Mouse (Mus musculus): ENCODE measurements around the gene Nek1.

Nek1 gene

GRCm38 (mm10) chr8:61156406-61156805, 163.4 kb downstream of the Nek1 start:
- DNase-seq (ENCODE audit: inconsistent age in 2 of 2, low spot score in 1 of 2) = no peak

DNA sequence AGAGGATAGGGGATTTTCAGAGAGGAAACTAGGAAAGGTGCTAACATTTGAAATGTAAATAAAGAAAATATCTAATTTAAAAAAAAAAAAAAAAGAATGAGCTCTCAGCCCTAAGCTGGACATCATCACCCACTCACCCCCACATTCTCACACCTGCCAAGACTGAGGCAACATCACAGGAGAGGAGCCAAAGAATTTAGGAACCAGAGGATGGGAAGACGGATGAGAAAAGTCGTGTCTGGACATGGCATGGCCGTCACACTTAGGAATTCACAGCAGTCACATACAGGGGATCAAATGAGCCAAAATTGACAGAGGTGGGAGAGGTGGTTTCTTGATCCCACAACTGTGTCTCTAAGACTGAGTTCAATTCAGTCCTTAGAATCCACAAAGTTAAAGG, 165.5 kb downstream of the Nek1 start:
- DNase-seq (ENCODE audit: inconsistent age in 2 of 2, low spot score in 1 of 2) = no peak

DNA sequence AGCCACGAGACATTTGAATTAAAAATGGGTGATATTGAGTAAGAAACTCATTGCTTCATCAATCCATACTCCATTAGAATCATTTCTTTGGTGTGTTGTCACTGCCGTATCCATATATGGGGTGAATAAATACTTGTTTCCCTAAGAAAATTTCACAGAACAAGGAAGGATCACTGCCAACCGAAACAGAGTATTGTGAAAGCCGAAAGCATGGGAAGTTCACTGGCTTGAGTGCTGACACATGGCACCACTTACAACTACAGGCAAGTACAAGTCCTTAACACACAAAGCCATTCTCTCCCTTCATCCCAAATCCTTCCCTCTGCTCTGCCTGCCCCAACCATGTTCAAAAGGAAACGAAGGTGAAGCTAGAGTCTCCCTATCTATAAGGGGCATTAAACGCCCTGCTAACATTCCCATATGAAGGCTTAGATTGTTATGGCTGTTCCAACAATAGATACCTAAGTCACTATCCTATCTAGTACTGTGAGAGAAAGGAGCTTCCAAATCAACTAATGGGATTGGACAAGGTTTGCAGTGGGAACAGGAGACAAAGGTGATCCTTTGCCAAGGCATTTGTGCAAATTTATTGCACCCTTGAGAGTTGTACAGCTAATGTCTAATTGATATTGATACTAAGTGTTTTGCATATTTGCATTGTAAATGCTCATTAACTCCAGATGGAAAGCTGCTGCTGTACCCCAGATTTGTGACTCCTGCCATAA, 168.6 kb downstream of the Nek1 start:
- peak in 1 of 2 experiments; percentile 34 for DNase-seq (ENCODE audit: inconsistent age in 2 of 2, low spot score in 1 of 2)

- DNase-seq (ENCODE audit: inconsistent age in 2 of 2, low spot score in 1 of 2) = no peak
Measured at GRCm38 (mm10) chr8:61162186-61162566, 169.2 kb downstream of the Nek1 start.

- no peak for DNase-seq (ENCODE audit: inconsistent age in 2 of 2, low spot score in 1 of 2)
Measured at GRCm38 (mm10) chr8:61171546-61171945, 178.6 kb downstream of the Nek1 start.

DNA sequence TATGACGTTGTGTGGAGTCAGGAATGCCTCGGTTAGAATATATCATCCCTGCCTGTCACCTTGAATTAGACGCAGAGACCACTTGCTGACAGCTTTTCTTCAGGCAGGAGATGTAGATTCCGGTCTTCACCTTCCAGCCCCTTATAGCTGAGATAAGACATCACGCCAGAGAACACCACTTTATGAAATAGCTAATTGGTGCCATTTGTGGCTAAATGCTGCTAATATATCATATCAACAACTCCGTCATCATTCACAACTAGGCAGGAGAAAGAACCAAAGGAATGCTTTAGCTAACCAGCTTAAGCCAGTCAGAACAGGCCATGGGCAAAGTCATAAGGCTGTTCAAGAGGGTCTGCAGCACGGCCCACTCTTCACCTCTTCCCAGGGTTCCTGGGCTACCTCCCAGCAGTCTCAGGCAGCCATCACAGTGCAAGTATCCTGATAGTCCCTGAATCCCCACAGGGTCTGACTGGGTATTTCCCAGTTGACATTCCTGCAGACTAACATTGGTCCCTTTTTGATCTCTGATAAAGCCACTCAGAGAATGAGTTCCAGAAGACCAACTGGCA, 181.0 kb downstream of the Nek1 start:
- DNase-seq (ENCODE audit: inconsistent age in 2 of 2, low spot score in 1 of 2) = no peak

- no peak for DNase-seq (ENCODE audit: inconsistent age in 2 of 2, low spot score in 1 of 2)
Measured at GRCm38 (mm10) chr8:61175876-61176275, 182.9 kb downstream of the Nek1 start.

GRCm38 (mm10) chr8:61177680-61178593, 184.9 kb downstream of the Nek1 start:
- no peak for DNase-seq (ENCODE audit: inconsistent age in 2 of 2, low spot score in 1 of 2)

DNA sequence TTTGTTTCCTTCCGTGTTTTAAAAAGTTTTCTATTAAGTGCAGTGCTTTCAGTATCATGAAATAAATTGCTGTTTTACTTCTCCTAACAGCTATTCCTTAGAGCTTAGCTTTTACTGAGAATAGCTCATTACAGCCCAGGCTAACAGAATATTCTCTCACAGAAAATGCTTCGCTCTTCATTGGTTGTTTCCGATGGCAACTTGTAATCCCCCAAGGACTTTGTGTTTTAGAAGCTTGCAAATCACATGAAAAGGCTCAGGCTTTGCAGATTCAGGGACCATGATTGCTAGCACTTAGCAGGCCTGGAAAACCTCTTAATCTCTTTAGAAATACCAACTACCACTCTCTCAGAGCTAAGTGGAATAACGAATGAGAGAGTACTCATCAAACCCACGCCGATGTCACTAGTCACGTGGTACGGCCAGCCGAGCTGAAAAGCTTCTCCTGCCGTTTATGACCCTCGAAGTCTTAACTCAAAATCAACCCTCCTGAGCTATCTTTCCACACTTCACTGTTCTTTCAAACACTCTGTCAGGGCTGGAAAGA, 185.7 kb downstream of the Nek1 start:
- DNase-seq (ENCODE audit: inconsistent age in 2 of 2, low spot score in 1 of 2) = no peak
